Mouse (Mus musculus): ENCODE measurements around the gene Gtf2ird2. TPM values are rescaled to one million over a fixed set of nuclear protein-coding genes. Genes with fewer than 3 reads are reported as not detected.
A peak's percentile ranks its signal among the peaks of the same experiment; 100 is the strongest.

Gene Gtf2ird2
- polyA plus RNA-seq, 1 experiment from 2014 or later = 11.0 TPM

DNA sequence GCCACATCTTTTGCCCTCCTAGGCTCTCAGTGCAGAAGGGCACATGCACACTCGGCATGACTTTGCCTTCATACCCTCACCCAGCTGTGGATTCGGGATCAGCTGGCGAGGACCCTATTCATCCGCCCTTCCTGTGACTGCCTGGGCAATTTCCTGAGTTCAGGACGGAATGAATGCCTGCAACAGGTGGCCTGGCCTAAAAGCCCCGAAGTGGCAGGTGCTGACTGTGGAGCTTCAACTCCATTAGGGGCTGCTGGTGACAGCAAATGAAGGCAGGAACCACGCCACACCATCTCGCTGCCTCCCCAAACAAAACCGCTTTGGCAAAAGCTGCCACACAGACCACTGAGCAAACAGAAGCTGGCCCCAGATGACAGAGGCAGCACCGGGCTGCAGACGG lies 31.9 kb upstream of the Gtf2ird2 start:
- H3K27ac ChIP-seq (ENCODE audit: low read length) = no peak overlapping the region
- H3K4me2 ChIP-seq (replicated peaks; ENCODE audit: low read depth, low read length) = no peak overlapping the region
- 80% methylated on average over 11 of the region's 11 CpGs for WGBS
- H3K36me3 ChIP-seq (ENCODE audit: insufficient read depth, low read length) = peaks cover 74% of the 10 kb centered on the region
- peaks cover 4% of the 10 kb centered on the region; the same call in 1 of the 2 replicates for H3K4me1 ChIP-seq (ENCODE audit: insufficient read depth, low read length)
- no peak overlapping the region for H3K9ac ChIP-seq (replicated peaks; ENCODE audit: low read length)
- H3K4me3 ChIP-seq (ENCODE audit: low read length) = no peak overlapping the region
- no peaks in the 10 kb centered on the region for H3K27me3 ChIP-seq (ENCODE audit: insufficient read depth, low read length)
- no peak for ATAC-seq (ENCODE audit: low FRiP score, low TSS enrichment)
- H3K9me3 ChIP-seq (ENCODE audit: low read length) = no peaks in the 10 kb centered on the region

DNA sequence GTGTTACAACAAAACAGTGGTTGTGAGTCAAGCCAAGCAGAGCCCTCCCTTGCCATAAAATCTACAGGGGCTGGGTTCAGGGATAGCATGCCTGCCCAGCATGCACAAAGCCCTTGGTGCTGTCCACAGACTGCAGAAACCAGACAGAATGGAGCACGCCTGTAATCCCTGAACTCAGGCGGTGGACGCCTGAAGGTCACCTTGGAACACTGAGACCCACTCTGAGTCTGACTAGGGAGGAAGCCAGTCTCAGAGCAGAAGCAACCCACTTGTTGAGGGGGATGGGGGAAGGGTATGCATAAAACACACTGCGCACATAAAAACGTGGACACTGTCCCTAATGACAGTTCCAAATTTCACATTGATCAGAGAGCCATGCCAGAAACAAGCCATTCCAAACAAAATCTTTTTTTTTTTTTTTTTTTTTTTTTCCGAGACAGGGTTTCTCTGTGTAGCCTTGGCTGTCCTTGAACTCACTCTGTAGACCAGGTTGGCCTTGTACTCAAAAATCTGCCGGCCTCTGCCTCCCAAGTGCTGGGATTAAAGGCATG lies 27.8 kb upstream of the Gtf2ird2 start:
- no peak for ATAC-seq (ENCODE audit: low FRiP score, low TSS enrichment)
- Histone ChIP-seq H3K9ac (replicated peaks; ENCODE audit: low read length) (no peak overlapping the region), H3K9me3 (ENCODE audit: low read length) (no peaks in the 10 kb centered on the region), H3K4me2 (replicated peaks; ENCODE audit: low read depth, low read length) (no peak overlapping the region), H3K4me3 (ENCODE audit: low read length) (no peak overlapping the region), H3K27me3 (ENCODE audit: insufficient read depth, low read length) (no peaks in the 10 kb centered on the region), H3K36me3 (ENCODE audit: insufficient read depth, low read length) (peaks cover 83% of the 10 kb centered on the region), H3K4me1 (ENCODE audit: insufficient read depth, low read length) (no peaks in the 10 kb centered on the region), H3K27ac (ENCODE audit: low read length) (no peak overlapping the region)
- 95% methylated on average over 7 of the region's 7 CpGs for WGBS

DNA sequence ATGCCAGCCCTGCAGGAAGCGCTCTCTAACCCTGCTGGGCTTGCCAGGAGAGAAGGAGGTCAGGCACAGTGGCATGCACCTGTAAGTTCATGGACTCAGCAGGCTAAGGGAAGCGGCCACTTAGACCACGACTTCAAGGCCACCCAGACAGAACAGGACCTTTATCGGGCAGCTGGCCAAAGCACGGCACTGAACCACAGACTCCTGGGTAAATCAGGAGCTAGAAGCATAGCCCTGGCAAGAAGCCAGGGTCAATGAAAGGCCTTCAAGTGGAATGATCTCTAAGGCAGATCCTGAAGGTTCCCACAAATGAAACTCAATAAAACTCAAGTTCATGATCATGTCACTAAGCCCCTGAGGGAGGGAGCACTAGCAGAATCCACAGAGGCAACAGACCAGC lies 19.1 kb upstream of the Gtf2ird2 start:
- H3K36me3 ChIP-seq (ENCODE audit: insufficient read depth, low read length) = peaks cover 39% of the 10 kb centered on the region
- no peaks in the 10 kb centered on the region for H3K9me3 ChIP-seq (ENCODE audit: low read length)
- H3K4me2 ChIP-seq (replicated peaks; ENCODE audit: low read depth, low read length) = no peak overlapping the region
- no peak overlapping the region for H3K9ac ChIP-seq (replicated peaks; ENCODE audit: low read length)
- 0 out of 2 replicates have a peak overlapping the region, but pooled peaks have one; percentile 70 for H3K27ac ChIP-seq (ENCODE audit: low read length)
- WGBS = 54% methylated on average over 5 of the region's 5 CpGs
- H3K4me3 ChIP-seq (ENCODE audit: low read length) = no peak overlapping the region
- peaks cover 7% of the 10 kb centered on the region; the same call in 1 of the 2 replicates for H3K4me1 ChIP-seq (ENCODE audit: insufficient read depth, low read length)
- H3K27me3 ChIP-seq (ENCODE audit: insufficient read depth, low read length) = no peaks in the 10 kb centered on the region
- ATAC-seq (ENCODE audit: low FRiP score, low TSS enrichment) = peak; percentile 28; the same call in 1 of the 2 replicates

DNA sequence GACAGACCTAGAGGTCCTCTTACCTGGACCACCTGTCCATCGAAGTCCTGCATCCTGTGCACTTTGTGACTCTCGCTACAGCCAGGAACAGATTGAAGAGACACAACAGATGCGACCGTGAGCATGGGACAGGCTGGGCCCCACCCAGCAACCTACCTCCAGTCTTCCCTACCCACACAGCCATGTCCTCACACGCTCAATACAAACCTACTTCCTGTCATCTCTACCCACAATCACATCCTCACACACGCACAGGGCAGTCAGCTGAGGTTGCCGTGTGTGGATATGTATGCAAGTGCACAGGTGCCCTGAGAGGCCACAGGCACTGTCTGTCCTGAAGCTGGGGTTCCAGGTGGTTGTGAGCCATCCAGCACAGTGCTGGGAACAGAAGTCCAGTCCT lies 17.2 kb upstream of the Gtf2ird2 start:
- Histone ChIP-seq H3K27me3 (ENCODE audit: insufficient read depth, low read length) (no peaks in the 10 kb centered on the region), H3K4me3 (ENCODE audit: low read length) (no peak overlapping the region), H3K9me3 (ENCODE audit: low read length) (no peaks in the 10 kb centered on the region), H3K36me3 (ENCODE audit: insufficient read depth, low read length) (peaks cover 28% of the 10 kb centered on the region), H3K9ac (replicated peaks; ENCODE audit: low read length) (no peak overlapping the region), H3K27ac (ENCODE audit: low read length) (no peak overlapping the region), H3K4me2 (replicated peaks; ENCODE audit: low read depth, low read length) (no peak overlapping the region), H3K4me1 (ENCODE audit: insufficient read depth, low read length) (peaks cover 7% of the 10 kb centered on the region; the same call in 1 of the 2 replicates)
- WGBS = 92% methylated on average over 7 of the region's 7 CpGs
- ATAC-seq (ENCODE audit: low FRiP score, low TSS enrichment) = no peak

DNA sequence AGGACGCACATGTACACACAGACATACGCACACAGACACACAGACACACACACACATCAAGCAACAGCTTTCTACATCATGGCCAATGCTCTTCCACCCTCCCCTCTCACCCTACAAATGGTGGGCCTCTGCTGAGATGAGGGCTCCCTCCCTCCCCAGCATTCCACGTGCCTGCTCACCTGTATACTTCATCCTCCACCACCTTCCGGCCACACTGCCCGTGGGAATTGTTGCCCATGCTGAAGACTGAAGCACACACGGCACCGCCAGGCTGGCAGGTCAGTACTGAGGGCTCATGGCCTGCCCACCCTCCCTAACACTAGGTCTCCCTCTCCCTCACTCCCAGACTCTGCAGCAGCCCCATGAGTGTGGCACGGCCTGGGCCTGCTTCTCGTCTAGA lies 15.8 kb upstream of the Gtf2ird2 start:
- peaks cover 18% of the 10 kb centered on the region for H3K36me3 ChIP-seq (ENCODE audit: insufficient read depth, low read length)
- peak overlapping the region; percentile 70 for H3K27ac ChIP-seq (ENCODE audit: low read length)
- peak; percentile 65 for ATAC-seq (ENCODE audit: low FRiP score, low TSS enrichment)
- peaks cover 7% of the 10 kb centered on the region; the same call in 1 of the 2 replicates for H3K4me1 ChIP-seq (ENCODE audit: insufficient read depth, low read length)
- H3K4me3 ChIP-seq (ENCODE audit: low read length) = no peak overlapping the region
- 59% methylated on average over 9 of the region's 9 CpGs for WGBS
- H3K27me3 ChIP-seq (ENCODE audit: insufficient read depth, low read length) = no peaks in the 10 kb centered on the region
- H3K4me2 ChIP-seq (replicated peaks; ENCODE audit: low read depth, low read length) = no peak overlapping the region
- H3K9me3 ChIP-seq (ENCODE audit: low read length) = no peaks in the 10 kb centered on the region
- H3K9ac ChIP-seq (replicated peaks; ENCODE audit: low read length) = no peak overlapping the region

DNA sequence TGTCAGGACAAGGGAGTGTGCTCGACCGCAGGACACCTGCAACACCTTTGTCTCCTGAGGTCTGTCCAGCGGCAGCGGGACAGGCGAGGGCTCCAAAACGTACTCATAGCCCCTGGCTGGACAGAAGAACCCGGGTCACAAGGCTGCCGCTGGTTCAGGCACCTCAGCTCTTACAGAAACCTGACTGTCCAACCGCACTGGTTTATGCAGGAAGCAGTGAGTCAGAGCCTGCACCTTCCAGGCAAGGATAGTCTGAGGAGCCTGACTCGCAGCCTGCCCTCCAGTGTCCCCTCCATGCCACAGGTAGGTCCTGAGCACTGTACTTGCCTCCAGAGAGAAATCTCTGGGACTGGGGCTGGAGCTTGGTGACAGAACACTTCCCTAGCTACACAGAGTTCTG lies 14.6 kb upstream of the Gtf2ird2 start:
- 87% methylated on average over 10 of the region's 10 CpGs for WGBS
- Histone ChIP-seq H3K4me2 (replicated peaks; ENCODE audit: low read depth, low read length) (no peak overlapping the region), H3K4me1 (ENCODE audit: insufficient read depth, low read length) (peaks cover 11% of the 10 kb centered on the region), H3K27me3 (ENCODE audit: insufficient read depth, low read length) (no peaks in the 10 kb centered on the region), H3K9me3 (ENCODE audit: low read length) (no peaks in the 10 kb centered on the region), H3K27ac (ENCODE audit: low read length) (peak overlapping the region; percentile 47; the same call in 1 of the 2 replicates), H3K36me3 (ENCODE audit: insufficient read depth, low read length) (peaks cover 10% of the 10 kb centered on the region), H3K4me3 (ENCODE audit: low read length) (no peak overlapping the region), H3K9ac (replicated peaks; ENCODE audit: low read length) (no peak overlapping the region)
- ATAC-seq (ENCODE audit: low FRiP score, low TSS enrichment) = no peak

DNA sequence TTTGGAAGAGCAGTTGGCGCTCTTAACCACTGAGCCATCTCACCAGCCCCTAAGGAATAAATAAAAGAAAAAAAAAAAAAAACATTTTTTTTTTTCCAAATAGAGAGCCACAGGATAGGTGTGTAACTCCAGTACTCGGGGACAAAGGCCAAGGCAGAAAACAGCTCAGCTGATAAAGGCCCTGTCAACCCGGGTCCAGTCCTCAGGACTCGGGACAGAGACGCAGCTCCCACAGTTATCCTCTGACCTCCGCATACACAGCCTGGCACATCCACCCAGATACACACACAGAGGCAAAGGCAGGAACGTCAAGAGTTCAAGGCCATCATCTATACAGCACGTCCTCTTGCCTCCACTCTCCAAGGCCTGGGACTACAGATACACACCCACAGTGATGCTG lies 13.7 kb upstream of the Gtf2ird2 start:
- H3K9me3 ChIP-seq (ENCODE audit: low read length) = no peaks in the 10 kb centered on the region
- H3K4me2 ChIP-seq (replicated peaks; ENCODE audit: low read depth, low read length) = no peak overlapping the region
- H3K27me3 ChIP-seq (ENCODE audit: insufficient read depth, low read length) = no peaks in the 10 kb centered on the region
- no peak for ATAC-seq (ENCODE audit: low FRiP score, low TSS enrichment)
- no peak overlapping the region for H3K27ac ChIP-seq (ENCODE audit: low read length)
- no peak overlapping the region for H3K4me3 ChIP-seq (ENCODE audit: low read length)
- H3K4me1 ChIP-seq (ENCODE audit: insufficient read depth, low read length) = peaks cover 20% of the 10 kb centered on the region
- H3K9ac ChIP-seq (replicated peaks; ENCODE audit: low read length) = no peak overlapping the region
- WGBS = 89% methylated on average over 8 of the region's 8 CpGs
- peaks cover 10% of the 10 kb centered on the region for H3K36me3 ChIP-seq (ENCODE audit: insufficient read depth, low read length)

DNA sequence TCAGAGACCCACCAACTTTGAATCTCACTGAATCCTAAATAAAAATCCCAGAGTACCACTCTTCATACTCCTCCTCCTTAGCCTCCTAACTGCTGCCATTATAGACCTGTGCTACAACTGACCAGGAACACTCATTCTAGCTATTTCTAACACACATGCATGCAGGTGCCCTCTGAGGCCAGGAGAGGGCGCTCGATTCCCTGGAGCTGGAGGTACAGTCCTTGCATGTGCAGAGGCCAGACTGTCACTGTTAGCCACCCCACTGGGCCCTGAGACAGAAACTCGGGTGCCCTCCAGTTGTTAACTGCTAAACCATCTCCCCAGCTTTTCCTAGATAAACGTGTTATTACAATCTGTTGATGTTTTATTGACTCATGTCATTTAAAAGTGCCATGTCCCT lies 10.6 kb upstream of the Gtf2ird2 start:
- no peak for ATAC-seq (ENCODE audit: low FRiP score, low TSS enrichment)
- no peak overlapping the region for H3K4me3 ChIP-seq (ENCODE audit: low read length)
- no peaks in the 10 kb centered on the region for H3K27me3 ChIP-seq (ENCODE audit: insufficient read depth, low read length)
- H3K27ac ChIP-seq (ENCODE audit: low read length) = no peak overlapping the region
- H3K9ac ChIP-seq (replicated peaks; ENCODE audit: low read length) = no peak overlapping the region
- H3K36me3 ChIP-seq (ENCODE audit: insufficient read depth, low read length) = peaks cover 4% of the 10 kb centered on the region
- peaks cover 22% of the 10 kb centered on the region for H3K4me1 ChIP-seq (ENCODE audit: insufficient read depth, low read length)
- no peak overlapping the region for H3K4me2 ChIP-seq (replicated peaks; ENCODE audit: low read depth, low read length)
- no peaks in the 10 kb centered on the region for H3K9me3 ChIP-seq (ENCODE audit: low read length)
- 52% methylated on average over 4 of the region's 4 CpGs for WGBS

DNA sequence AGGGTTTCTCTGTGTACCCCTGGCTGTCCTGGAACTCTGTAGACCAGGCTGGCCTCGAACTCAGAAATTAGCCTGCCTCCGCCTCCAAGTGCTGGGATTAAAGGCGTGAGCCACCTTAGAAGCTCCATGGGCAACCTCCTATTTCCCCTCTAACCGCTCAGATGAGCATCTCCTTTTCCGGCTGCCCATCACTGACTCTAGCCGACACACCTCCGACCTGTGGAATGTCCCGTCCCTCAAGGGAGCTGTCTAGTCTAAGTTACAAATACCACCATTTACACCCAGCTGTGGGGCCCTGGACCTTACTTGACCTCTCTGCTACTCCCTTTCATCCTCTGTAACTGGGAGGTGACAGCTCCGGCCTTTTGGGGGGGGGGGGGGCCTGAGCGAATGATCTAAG lies 8.1 kb upstream of the Gtf2ird2 start:
- Histone ChIP-seq H3K9me3 (ENCODE audit: low read length) (no peaks in the 10 kb centered on the region), H3K27ac (ENCODE audit: low read length) (peak overlapping the region; percentile 83), H3K4me1 (ENCODE audit: insufficient read depth, low read length) (peaks cover 18% of the 10 kb centered on the region), H3K4me3 (ENCODE audit: low read length) (peak overlapping the region; percentile 73), H3K4me2 (replicated peaks; ENCODE audit: low read depth, low read length) (peak overlapping the region; percentile 63), H3K36me3 (ENCODE audit: insufficient read depth, low read length) (no peaks in the 10 kb centered on the region; the same call in 1 of the 2 replicates), H3K9ac (replicated peaks; ENCODE audit: low read length) (peak overlapping the region; percentile 73), H3K27me3 (ENCODE audit: insufficient read depth, low read length) (no peaks in the 10 kb centered on the region)
- peak; percentile 36 for ATAC-seq (ENCODE audit: low FRiP score, low TSS enrichment)
- 4% methylated on average over 10 of the region's 10 CpGs for WGBS

DNA sequence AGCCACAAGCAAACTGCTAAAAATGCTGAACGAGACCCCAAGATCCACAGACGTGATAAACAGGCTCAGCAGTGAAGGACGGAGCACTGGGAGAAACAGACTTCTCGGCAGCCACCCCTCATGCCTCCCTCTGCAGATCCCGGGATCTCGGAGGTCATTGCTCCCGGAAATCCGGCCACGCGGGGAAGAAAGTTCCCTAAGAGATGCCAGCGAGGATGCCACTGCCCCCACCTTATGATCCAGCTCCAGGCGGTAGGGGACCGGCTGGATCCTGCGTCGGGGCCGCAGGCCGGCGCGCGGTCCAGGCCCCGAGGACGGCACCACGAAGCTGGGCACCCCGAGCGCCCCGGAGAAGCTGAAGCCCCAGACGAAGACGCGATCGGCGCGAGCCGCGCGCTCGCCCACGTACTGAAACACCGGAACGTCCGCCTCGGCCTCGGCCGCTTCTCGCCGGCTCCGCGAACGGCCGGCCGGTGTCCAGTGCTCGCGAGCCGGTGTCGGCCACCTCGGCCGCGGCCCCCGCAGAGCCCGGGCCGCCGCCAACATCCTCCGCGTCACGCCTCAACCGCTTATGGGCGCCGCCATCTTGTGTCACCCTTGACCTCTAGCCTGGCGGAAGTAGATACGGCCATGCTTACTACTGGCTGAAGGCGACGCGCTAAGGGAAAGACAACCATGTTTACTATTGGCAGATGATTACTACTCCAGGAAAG lies 7.5 kb upstream of the Gtf2ird2 start, which contains the start of gene Rcc1l:
Gene Rcc1l (minus strand): TSS at position 606 of the 713 bp plus-strand sequence.
- H3K4me3 ChIP-seq (ENCODE audit: low read length) = peak within 1 kb of the TSS; percentile 73
- H3K9ac ChIP-seq (replicated peaks; ENCODE audit: low read length) = peak within 1 kb of the TSS; percentile 73
- H3K27ac ChIP-seq (ENCODE audit: low read length) = peak within 1 kb of the TSS; percentile 83
- ATAC-seq (ENCODE audit: low FRiP score, low TSS enrichment) = peak; percentile 87
- under 1% methylated on average over 72 of the region's 72 CpGs for WGBS
- peak within 1 kb of the TSS; percentile 63 for H3K4me2 ChIP-seq (replicated peaks; ENCODE audit: low read depth, low read length)
- H3K9me3 ChIP-seq (ENCODE audit: low read length) = no peaks in the 10 kb centered on the region
- no peaks in the 10 kb centered on the region for H3K27me3 ChIP-seq (ENCODE audit: insufficient read depth, low read length)
- peaks cover 18% of the 10 kb centered on the region for H3K4me1 ChIP-seq (ENCODE audit: insufficient read depth, low read length)
- H3K36me3 ChIP-seq (ENCODE audit: insufficient read depth, low read length) = no peaks in the 10 kb centered on the region; the same call in 1 of the 2 replicates
